Mouse (Mus musculus) brain, adult 10 weeks (tissue): ENCODE data around the gene Hccs. TPM values are rescaled to one million over a fixed set of nuclear protein-coding genes. Genes with fewer than 3 reads are reported as not detected.

Experiments
- polyA plus RNA-seq: library from polyadenylated mRNA; stranded (reverse); fragments of 350-450 nt; fragmentation: Illumina TruSeq; extraction: RNeasy Lipid Tissue Mini Kit (QIAGEN cat#74804); gene quantifications from one replicate; pipeline ENCODE4 v1.2.3, GENCODE M21; 2015; ENCODE audit warnings: low read depth, low replicate concordance

The Hccs gene
- polyA plus RNA-seq, result 31.3 TPM

DNA sequence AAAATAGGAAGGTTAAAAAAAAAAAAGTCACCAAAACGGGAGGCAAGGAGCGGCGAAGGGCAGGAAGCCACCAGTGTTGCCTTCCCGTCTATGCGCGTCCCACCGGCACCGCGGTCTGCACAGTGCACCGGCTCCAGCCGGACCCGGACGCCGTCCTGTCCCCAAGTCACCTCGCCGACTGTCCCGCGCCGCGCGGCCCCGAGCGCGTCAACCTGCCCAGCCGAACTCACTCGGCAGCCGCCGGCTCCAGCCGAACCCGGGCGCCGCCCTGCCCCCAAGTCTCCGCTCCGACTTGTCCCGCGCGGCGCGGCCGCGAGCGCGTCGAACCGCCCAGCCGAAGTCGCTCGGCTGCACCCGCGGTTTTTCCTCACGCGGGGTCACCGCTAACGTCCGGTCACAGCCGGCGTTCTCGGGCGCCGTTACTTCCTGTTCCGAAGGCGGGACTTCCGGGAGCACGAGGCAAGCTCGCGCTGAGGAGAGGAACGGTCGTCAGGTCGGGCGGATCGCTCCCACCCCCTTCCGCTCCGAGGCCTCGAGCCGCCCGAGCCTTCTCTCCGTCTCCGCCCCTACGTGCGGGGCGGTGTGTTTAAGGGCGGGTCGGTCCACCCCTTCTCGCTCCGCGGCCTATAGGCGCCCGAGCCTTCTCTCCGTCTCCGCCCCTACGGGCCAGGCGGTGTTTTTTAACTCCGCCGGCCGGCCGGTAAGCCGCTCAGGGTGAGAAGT, at the start of gene Hccs:
Gene Hccs (minus strand): TSS at position 428 of the 723 bp plus-strand sequence.

Other genes with a start within 250 kb of the Hccs start
- not detected for gene Amelx, start 133.2 kb downstream of the Hccs start, polyA plus RNA-seq